Mouse (Mus musculus): Measurements from ENCODE around the gene Zswim2. TPM values are rescaled to one million over a fixed set of nuclear protein-coding genes. Genes with fewer than 3 reads are reported as not detected.

Zswim2 gene
- polyA plus RNA-seq, 1 experiment from 2014 or later: not detected

GRCm38 (mm10) chr2:83901896-83902540 is 39.0 kb downstream of the Zswim2 start:
- H3K27ac ChIP-seq: no peak overlapping the region
- H3K4me1 ChIP-seq (replicated peaks): no peaks in the 10 kb centered on the region
- H3K9ac ChIP-seq: no peak overlapping the region
- DNase-seq (no peak), ATAC-seq (ENCODE audit: low read depth) (no peak)
- H3K36me3 ChIP-seq: no peaks in the 10 kb centered on the region
- no peaks in the 10 kb centered on the region for H3K27me3 ChIP-seq
- 47% methylated on average over 2 of the region's 2 CpGs for WGBS (ENCODE audit: insufficient replicate concordance)
- no peak overlapping the region for H3K4me2 ChIP-seq
- H3K4me3 ChIP-seq (replicated peaks): no peak overlapping the region
- no peaks in the 10 kb centered on the region for H3K9me3 ChIP-seq (replicated peaks)

- DNase-seq: no peak
- Histone ChIP-seq H3K27me3 (no peaks in the 10 kb centered on the region), H3K9me3 (replicated peaks) (no peaks in the 10 kb centered on the region), H3K9ac (no peak overlapping the region), H3K27ac (no peak overlapping the region), H3K36me3 (no peaks in the 10 kb centered on the region), H3K4me3 (replicated peaks) (no peak overlapping the region), H3K4me1 (replicated peaks) (no peaks in the 10 kb centered on the region), H3K4me2 (no peak overlapping the region)
- WGBS (ENCODE audit: insufficient replicate concordance): 52% methylated on average over 2 of the region's 2 CpGs
- no peak for ATAC-seq (ENCODE audit: low read depth)
These were observed 47.3 kb downstream of the Zswim2 start for GRCm38 (mm10) chr2:83893701-83894100.

GRCm38 (mm10) chr2:83883850-83884420 is 57.1 kb downstream of the Zswim2 start:
- no peak overlapping the region for H3K27ac ChIP-seq
- H3K9me3 ChIP-seq (replicated peaks): no peaks in the 10 kb centered on the region
- H3K9ac ChIP-seq: no peak overlapping the region
- H3K4me3 ChIP-seq (replicated peaks): no peak overlapping the region
- H3K27me3 ChIP-seq: no peaks in the 10 kb centered on the region
- no peaks in the 10 kb centered on the region for H3K36me3 ChIP-seq
- DNase-seq: no peak
- WGBS (ENCODE audit: insufficient replicate concordance): 63% methylated on average over 6 of the region's 6 CpGs
- no peak for ATAC-seq (ENCODE audit: low read depth)
- H3K4me2 ChIP-seq: no peak overlapping the region
- H3K4me1 ChIP-seq (replicated peaks): no peaks in the 10 kb centered on the region

Other genes starting within 250 kb of the Zswim2 start
- 13.9 and 18.1 TPM in 2 replicates for gene Itgav, start 216.8 kb downstream of the Zswim2 start, polyA plus RNA-seq (2015; fragmentation: Nextera tagmentation; extraction: Ambion mirVana)
- 0.32 and 0.59 TPM in 2 replicates for gene Fam171b, start 128.6 kb downstream of the Zswim2 start, polyA plus RNA-seq (2015; fragmentation: Nextera tagmentation; extraction: Ambion mirVana)
- not detected in 2 replicates for gene Gm13698, start 14.5 kb upstream of the Zswim2 start, polyA plus RNA-seq (2015; fragmentation: Nextera tagmentation; extraction: Ambion mirVana)
- not detected in 2 replicates for gene Gm13693, start 20.3 kb upstream of the Zswim2 start, polyA plus RNA-seq (2015; fragmentation: Nextera tagmentation; extraction: Ambion mirVana)
- not detected in 2 replicates for gene Gm13695, start 26.1 kb upstream of the Zswim2 start, polyA plus RNA-seq (2015; fragmentation: Nextera tagmentation; extraction: Ambion mirVana)
- gene Gm13696, start 31.9 kb upstream of the Zswim2 start, polyA plus RNA-seq (2015; fragmentation: Nextera tagmentation; extraction: Ambion mirVana): not detected in 2 replicates
- not detected in 2 replicates for gene Gm13694, start 37.7 kb upstream of the Zswim2 start, polyA plus RNA-seq (2015; fragmentation: Nextera tagmentation; extraction: Ambion mirVana)
- gene Gm13697, start 43.5 kb upstream of the Zswim2 start, polyA plus RNA-seq (2015; fragmentation: Nextera tagmentation; extraction: Ambion mirVana): not detected in 2 replicates
- not detected in 2 replicates for gene Gm13691, start 49.3 kb upstream of the Zswim2 start, polyA plus RNA-seq (2015; fragmentation: Nextera tagmentation; extraction: Ambion mirVana)